Mouse (Mus musculus) MEL (cell line): ENCODE measurements around the gene Ttc9c.

Source experiments
- CHD2 ChIP-seq: IDR thresholded peaks from 2 replicates; pipeline ENCODE4 v1.6.1; 2011; ENCODE audit warnings: low read length, improper control_type of control experiment
- CTCF ChIP-seq, 3 experiments: IDR thresholded peaks in 2 of 3; conservative IDR thresholded peaks in 1 of 3; 2 replicates each; pipeline ENCODE4 v1.5.1; 2011 to 2012; ENCODE audit warnings: low read length in 3 of 3, low read depth in 2 of 3, mild to moderate bottlenecking in 2 of 3, improper control_type of control experiment in 1 of 3, inconsistent platforms in 1 of 3, mixed read lengths in 1 of 3, moderate library complexity in 1 of 3; ENCODE audit not compliant: control insufficient read depth in 1 of 3, insufficient read depth in 1 of 3, poor library complexity in 1 of 3, severe bottlenecking in 1 of 3
- MAFK ChIP-seq: IDR thresholded peaks from 2 replicates; pipeline ENCODE4 v1.6.1; 2011; ENCODE audit warnings: low read depth, mild to moderate bottlenecking, low read length, improper control_type of control experiment, borderline replicate concordance
- MXI1 ChIP-seq: IDR thresholded peaks from 2 replicates; pipeline ENCODE4 v1.6.1; 2011; ENCODE audit warnings: mild to moderate bottlenecking, low read depth, low read length, improper control_type of control experiment
- TAL1 ChIP-seq: IDR thresholded peaks from 2 replicates; pipeline ENCODE4 v1.6.1; 2012; ENCODE audit warnings: mild to moderate bottlenecking, inconsistent platforms, low read length, moderate library complexity, mixed read lengths
- TCF12 ChIP-seq: IDR thresholded peaks from 2 replicates; pipeline ENCODE4 v1.6.1; 2014; ENCODE audit warnings: low read depth, mild to moderate bottlenecking, inconsistent platforms, low read length, improper control_type of control experiment, moderate library complexity
- USF1 ChIP-seq: IDR thresholded peaks from 2 replicates; pipeline ENCODE4 v1.6.1; 2014; ENCODE audit warnings: low read depth, mild to moderate bottlenecking, inconsistent platforms, low read length, improper control_type of control experiment, moderate library complexity

GRCm38 (mm10) chr19:8821146-8821545 is 2.0 kb upstream of the Ttc9c start:
- TF ChIP-seq TAL1 (no peak), USF1 (no peak), MXI1 (no peak; the same call in 1 of the 2 replicates), CHD2 (no peak), TCF12 (no peak), MAFK (no peak), CTCF (IDR thresholded peaks at IDR 0.05 in 2 of 3, conservative IDR thresholded peaks at IDR 0.05 in 1 of 3; ENCODE audit: control insufficient read depth in 1 of 3, insufficient read depth in 1 of 3, low read depth in 2 of 3, low read length in 3 of 3, poor library complexity in 1 of 3, severe bottlenecking in 1 of 3) (no peak)
